Mouse (Mus musculus): ENCODE results near the gene Tmed2. TPM values are rescaled to one million over a fixed set of nuclear protein-coding genes. Genes with fewer than 3 reads are reported as not detected.

The Tmed2 gene
- polyA plus RNA-seq, 1 experiment, result 281 TPM

- no peak for TF ChIP-seq EP300 (IDR thresholded peaks at IDR 0.05; ENCODE audit: insufficient read depth, low read depth, low read length)
- no peak for TF ChIP-seq CTCF (IDR thresholded peaks at IDR 0.05; ENCODE audit: low read depth, low read length)
- TF ChIP-seq POLR2A (IDR thresholded peaks at IDR 0.05; ENCODE audit: insufficient read depth, low read length), result no peak
- H3K27me3 ChIP-seq (ENCODE audit: control insufficient read depth, insufficient read depth, low read length, poor library complexity, severe bottlenecking), result no peaks in the 10 kb centered on the region
- no peaks in the 10 kb centered on the region for H3K4me1 ChIP-seq (ENCODE audit: control insufficient read depth, insufficient read depth, low read length)
- H3K27ac ChIP-seq (ENCODE audit: insufficient read depth, low read length), result no peak overlapping the region
- no peak overlapping the region for H3K4me3 ChIP-seq (ENCODE audit: low read depth, low read length)
- H3K36me3 ChIP-seq (ENCODE audit: control insufficient read depth, insufficient read depth, low read length, poor library complexity, severe bottlenecking), result no peaks in the 10 kb centered on the region
- no peak overlapping the region for H3K9ac ChIP-seq (ENCODE audit: low read depth, poor library complexity, severe bottlenecking)
- H3K9me3 ChIP-seq (replicated peaks; ENCODE audit: control insufficient read depth, insufficient read depth, low read length, poor library complexity, severe bottlenecking), result no peaks in the 10 kb centered on the region
Measured at GRCm38 (mm10) chr5:124518648-124519047, 21.8 kb upstream of the Tmed2 start.

GRCm38 (mm10) chr5:124521588-124521987, 18.9 kb upstream of the Tmed2 start:
- Histone ChIP-seq H3K4me1 (ENCODE audit: control insufficient read depth, insufficient read depth, low read length) (no peaks in the 10 kb centered on the region), H3K9ac (ENCODE audit: low read depth, poor library complexity, severe bottlenecking) (no peak overlapping the region), H3K9me3 (replicated peaks; ENCODE audit: control insufficient read depth, insufficient read depth, low read length, poor library complexity, severe bottlenecking) (no peaks in the 10 kb centered on the region), H3K4me3 (ENCODE audit: low read depth, low read length) (no peak overlapping the region), H3K36me3 (ENCODE audit: control insufficient read depth, insufficient read depth, low read length, poor library complexity, severe bottlenecking) (no peaks in the 10 kb centered on the region), H3K27me3 (ENCODE audit: control insufficient read depth, insufficient read depth, low read length, poor library complexity, severe bottlenecking) (no peaks in the 10 kb centered on the region), H3K27ac (ENCODE audit: insufficient read depth, low read length) (no peak overlapping the region)
- no peak for TF ChIP-seq POLR2A (IDR thresholded peaks at IDR 0.05; ENCODE audit: insufficient read depth, low read length)
- TF ChIP-seq EP300 (IDR thresholded peaks at IDR 0.05; ENCODE audit: insufficient read depth, low read depth, low read length), result no peak
- no peak for TF ChIP-seq CTCF (IDR thresholded peaks at IDR 0.05; ENCODE audit: low read depth, low read length)

GRCm38 (mm10) chr5:124523032-124523431, 17.5 kb upstream of the Tmed2 start:
- Histone ChIP-seq H3K27me3 (ENCODE audit: control insufficient read depth, insufficient read depth, low read length, poor library complexity, severe bottlenecking) (no peaks in the 10 kb centered on the region), H3K9me3 (replicated peaks; ENCODE audit: control insufficient read depth, insufficient read depth, low read length, poor library complexity, severe bottlenecking) (no peaks in the 10 kb centered on the region), H3K4me3 (ENCODE audit: low read depth, low read length) (no peak overlapping the region), H3K4me1 (ENCODE audit: control insufficient read depth, insufficient read depth, low read length) (no peaks in the 10 kb centered on the region), H3K36me3 (ENCODE audit: control insufficient read depth, insufficient read depth, low read length, poor library complexity, severe bottlenecking) (no peaks in the 10 kb centered on the region; the same call in 1 of the 2 replicates), H3K9ac (ENCODE audit: low read depth, poor library complexity, severe bottlenecking) (no peak overlapping the region), H3K27ac (ENCODE audit: insufficient read depth, low read length) (no peak overlapping the region)
- TF ChIP-seq EP300 (IDR thresholded peaks at IDR 0.05; ENCODE audit: insufficient read depth, low read depth, low read length) (no peak), POLR2A (IDR thresholded peaks at IDR 0.05; ENCODE audit: insufficient read depth, low read length) (no peak), CTCF (IDR thresholded peaks at IDR 0.05; ENCODE audit: low read depth, low read length) (peak; percentile 37)

GRCm38 (mm10) chr5:124524943-124525342, 15.6 kb upstream of the Tmed2 start:
- Histone ChIP-seq H3K27ac (ENCODE audit: insufficient read depth, low read length) (no peak overlapping the region), H3K9me3 (replicated peaks; ENCODE audit: control insufficient read depth, insufficient read depth, low read length, poor library complexity, severe bottlenecking) (no peaks in the 10 kb centered on the region), H3K36me3 (ENCODE audit: control insufficient read depth, insufficient read depth, low read length, poor library complexity, severe bottlenecking) (no peaks in the 10 kb centered on the region; the same call in 1 of the 2 replicates), H3K4me3 (ENCODE audit: low read depth, low read length) (no peak overlapping the region), H3K27me3 (ENCODE audit: control insufficient read depth, insufficient read depth, low read length, poor library complexity, severe bottlenecking) (no peaks in the 10 kb centered on the region), H3K9ac (ENCODE audit: low read depth, poor library complexity, severe bottlenecking) (no peak overlapping the region), H3K4me1 (ENCODE audit: control insufficient read depth, insufficient read depth, low read length) (no peaks in the 10 kb centered on the region)
- TF ChIP-seq EP300 (IDR thresholded peaks at IDR 0.05; ENCODE audit: insufficient read depth, low read depth, low read length) (no peak), POLR2A (IDR thresholded peaks at IDR 0.05; ENCODE audit: insufficient read depth, low read length) (no peak), CTCF (IDR thresholded peaks at IDR 0.05; ENCODE audit: low read depth, low read length) (no peak)

- Histone ChIP-seq H3K27ac (ENCODE audit: insufficient read depth, low read length) (no peak overlapping the region), H3K4me1 (ENCODE audit: control insufficient read depth, insufficient read depth, low read length) (no peaks in the 10 kb centered on the region), H3K4me3 (ENCODE audit: low read depth, low read length) (no peak overlapping the region), H3K9me3 (replicated peaks; ENCODE audit: control insufficient read depth, insufficient read depth, low read length, poor library complexity, severe bottlenecking) (no peaks in the 10 kb centered on the region), H3K27me3 (ENCODE audit: control insufficient read depth, insufficient read depth, low read length, poor library complexity, severe bottlenecking) (no peaks in the 10 kb centered on the region), H3K36me3 (ENCODE audit: control insufficient read depth, insufficient read depth, low read length, poor library complexity, severe bottlenecking) (no peaks in the 10 kb centered on the region; the same call in 1 of the 2 replicates), H3K9ac (ENCODE audit: low read depth, poor library complexity, severe bottlenecking) (no peak overlapping the region)
- no peak for TF ChIP-seq POLR2A (IDR thresholded peaks at IDR 0.05; ENCODE audit: insufficient read depth, low read length)
- no peak for TF ChIP-seq EP300 (IDR thresholded peaks at IDR 0.05; ENCODE audit: insufficient read depth, low read depth, low read length)
- no peak for TF ChIP-seq CTCF (IDR thresholded peaks at IDR 0.05; ENCODE audit: low read depth, low read length)
Measured at GRCm38 (mm10) chr5:124528351-124528750, 12.1 kb upstream of the Tmed2 start.

GRCm38 (mm10) chr5:124528791-124529190, 11.7 kb upstream of the Tmed2 start:
- Histone ChIP-seq H3K9me3 (replicated peaks; ENCODE audit: control insufficient read depth, insufficient read depth, low read length, poor library complexity, severe bottlenecking) (no peaks in the 10 kb centered on the region), H3K4me3 (ENCODE audit: low read depth, low read length) (no peak overlapping the region), H3K27me3 (ENCODE audit: control insufficient read depth, insufficient read depth, low read length, poor library complexity, severe bottlenecking) (no peaks in the 10 kb centered on the region), H3K4me1 (ENCODE audit: control insufficient read depth, insufficient read depth, low read length) (no peaks in the 10 kb centered on the region), H3K9ac (ENCODE audit: low read depth, poor library complexity, severe bottlenecking) (peak overlapping the region; percentile 32; the same call in 1 of the 2 replicates), H3K36me3 (ENCODE audit: control insufficient read depth, insufficient read depth, low read length, poor library complexity, severe bottlenecking) (no peaks in the 10 kb centered on the region; the same call in 1 of the 2 replicates), H3K27ac (ENCODE audit: insufficient read depth, low read length) (no peak overlapping the region)
- TF ChIP-seq CTCF (IDR thresholded peaks at IDR 0.05; ENCODE audit: low read depth, low read length) (no peak), EP300 (IDR thresholded peaks at IDR 0.05; ENCODE audit: insufficient read depth, low read depth, low read length) (no peak), POLR2A (IDR thresholded peaks at IDR 0.05; ENCODE audit: insufficient read depth, low read length) (no peak)

All from ES-Bruce4 (cell line).